Mouse (Mus musculus): ENCODE measurements around the gene Fam171a1. TPM values are rescaled to one million over a fixed set of nuclear protein-coding genes. Genes with fewer than 3 reads are reported as not detected.
A peak's percentile ranks its signal among the peaks of the same experiment; 100 is the strongest.

Fam171a1 gene
- polyA plus RNA-seq, 1 experiment from 2014 or later, result 7.6 TPM

DNA sequence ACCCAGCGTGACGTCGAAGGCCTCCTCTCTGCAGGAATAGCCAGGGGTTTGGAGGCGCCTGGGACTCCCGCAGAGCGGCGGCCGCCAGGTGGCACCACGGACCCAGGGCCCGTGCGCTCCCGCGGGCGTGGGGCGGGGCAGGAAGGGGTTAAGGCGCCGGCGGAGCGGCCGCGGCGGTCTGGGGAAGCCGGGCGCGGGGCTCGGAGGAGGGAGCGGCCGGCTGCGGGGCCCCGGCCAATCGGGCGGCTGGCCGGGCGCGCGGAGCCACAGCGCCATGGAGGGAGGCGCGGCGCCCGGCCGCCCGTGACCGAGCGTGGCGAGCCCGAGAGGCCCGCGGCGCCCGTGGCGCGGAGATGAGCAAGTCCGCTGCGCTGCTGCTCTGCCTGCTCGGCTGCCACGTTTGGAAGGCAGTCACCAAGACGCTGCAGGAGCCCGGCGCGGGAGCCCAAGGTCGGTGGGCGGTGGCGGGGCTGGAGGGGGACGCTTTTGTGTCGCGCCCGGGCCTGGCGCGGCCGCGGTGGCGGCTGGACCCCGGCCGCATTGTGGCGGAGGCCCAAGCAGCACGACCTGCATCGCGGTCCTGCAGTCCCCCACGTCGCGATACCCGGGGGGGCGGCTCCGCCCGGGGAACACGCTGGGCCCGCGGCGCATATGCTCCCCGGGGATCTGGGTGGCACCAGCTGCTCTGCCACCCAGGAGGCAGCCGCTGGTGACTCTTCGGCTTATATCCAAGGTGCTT is 4.3 kb downstream of the Fam171a1 start:
- H3K4me3 ChIP-seq, result peak overlapping the region; percentile 68
- 0 out of 2 replicates have a peak, but pooled peaks cover 4% of the 10 kb centered on the region for H3K4me1 ChIP-seq
- peak overlapping the region; percentile 17; the same call in 1 of the 2 replicates for H3K27ac ChIP-seq
- no peaks in the 10 kb centered on the region for H3K36me3 ChIP-seq
- H3K4me2 ChIP-seq, result peak overlapping the region; percentile 81
- no peaks in the 10 kb centered on the region for H3K9me3 ChIP-seq (replicated peaks)
- WGBS (ENCODE audit: insufficient replicate concordance), result 3% methylated on average over 90 of the region's 93 CpGs
- ATAC-seq, result peak; percentile 82
- H3K9ac ChIP-seq, result peak overlapping the region; percentile 60
- peaks cover 24% of the 10 kb centered on the region for H3K27me3 ChIP-seq (replicated peaks)

DNA sequence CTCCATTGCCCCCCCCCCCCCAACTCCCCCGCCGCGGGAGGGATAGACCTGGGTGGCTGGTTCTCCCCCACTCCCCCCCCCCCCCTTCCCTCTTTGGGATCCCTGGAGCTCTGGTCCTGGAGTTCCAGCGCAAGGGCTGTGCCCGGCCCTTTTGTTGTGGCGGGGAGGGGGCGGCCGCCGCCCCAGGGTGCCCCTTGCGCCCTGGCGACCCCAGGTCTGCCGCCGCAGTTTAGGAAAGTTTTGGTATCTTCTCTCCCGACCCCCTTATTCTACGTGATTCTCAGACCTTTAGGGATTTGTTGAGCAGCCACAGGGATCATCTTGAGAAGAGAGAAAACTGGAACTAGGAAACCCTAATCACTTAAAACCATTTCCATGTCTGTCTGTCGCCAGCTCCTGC is 4.9 kb downstream of the Fam171a1 start:
- H3K4me2 ChIP-seq, result peak overlapping the region; percentile 81
- 0 out of 2 replicates have a peak overlapping the region, but pooled peaks have one; percentile 17 for H3K27ac ChIP-seq
- H3K36me3 ChIP-seq, result no peaks in the 10 kb centered on the region
- peak; percentile 26; the same call in 1 of the 2 replicates for ATAC-seq
- 0 out of 2 replicates have a peak, but pooled peaks cover 4% of the 10 kb centered on the region for H3K4me1 ChIP-seq
- peaks cover 24% of the 10 kb centered on the region for H3K27me3 ChIP-seq (replicated peaks)
- WGBS (ENCODE audit: insufficient replicate concordance), result under 1% methylated on average over 13 of the region's 16 CpGs
- H3K9ac ChIP-seq, result peak overlapping the region; percentile 60
- no peaks in the 10 kb centered on the region for H3K9me3 ChIP-seq (replicated peaks)
- H3K4me3 ChIP-seq, result peak overlapping the region; percentile 68

DNA sequence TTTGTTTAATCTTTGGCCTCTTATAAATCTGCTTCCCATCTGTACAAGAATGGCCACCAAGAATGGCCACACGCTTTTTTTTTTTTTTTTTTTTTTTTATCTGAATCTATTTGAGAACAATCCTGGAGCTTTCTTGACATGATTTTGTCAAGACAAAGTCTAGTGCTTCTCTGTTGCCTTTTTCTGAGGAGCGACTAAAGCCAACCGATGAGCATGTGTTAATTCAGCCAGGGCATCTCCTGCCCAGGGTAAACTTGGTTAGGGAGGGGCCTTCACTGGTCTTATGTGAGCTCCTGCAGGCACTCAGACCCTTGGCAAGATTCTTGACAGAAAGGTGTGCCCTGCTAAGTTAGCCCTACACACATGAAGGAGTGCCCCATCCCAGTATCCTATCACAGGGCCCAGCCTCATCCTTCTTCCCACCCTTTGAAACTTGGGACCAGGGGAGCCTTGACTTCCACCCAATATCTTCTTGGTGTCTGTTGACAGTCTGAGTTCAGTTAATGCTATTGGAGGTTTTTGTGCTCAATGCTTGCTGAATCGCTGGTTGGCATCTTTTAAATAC is 5.4 kb downstream of the Fam171a1 start:
- H3K27me3 ChIP-seq (replicated peaks), result peaks cover 24% of the 10 kb centered on the region
- no peak for ATAC-seq
- H3K4me2 ChIP-seq, result peak overlapping the region; percentile 81
- no peak overlapping the region for H3K27ac ChIP-seq
- no peaks in the 10 kb centered on the region for H3K36me3 ChIP-seq
- 0 out of 2 replicates have a peak, but pooled peaks cover 4% of the 10 kb centered on the region for H3K4me1 ChIP-seq
- no peaks in the 10 kb centered on the region for H3K9me3 ChIP-seq (replicated peaks)
- H3K4me3 ChIP-seq, result peak overlapping the region; percentile 68
- H3K9ac ChIP-seq, result no peak overlapping the region
- 34% methylated on average over 4 of the region's 4 CpGs for WGBS (ENCODE audit: insufficient replicate concordance)

DNA sequence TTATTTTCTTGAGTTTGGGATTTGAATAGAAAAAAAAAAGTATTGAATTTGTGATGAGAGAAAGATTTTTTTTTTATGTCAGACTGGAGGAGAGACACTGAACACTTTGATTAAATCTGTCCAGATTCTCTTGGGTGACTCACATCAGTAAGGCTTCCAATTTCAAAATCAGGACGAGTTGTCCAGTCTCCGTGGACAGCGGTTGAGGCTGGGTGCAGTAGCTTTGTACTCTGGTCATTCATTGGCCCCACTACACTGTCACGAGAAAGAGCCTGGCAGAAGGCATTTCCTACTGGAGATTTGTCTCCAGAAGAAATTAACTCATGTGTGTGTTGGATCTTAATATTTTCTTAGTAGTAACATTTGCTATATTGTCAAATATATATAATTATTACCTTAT is 8.5 kb downstream of the Fam171a1 start:
- ATAC-seq, result no peak
- no peaks in the 10 kb centered on the region for H3K9me3 ChIP-seq (replicated peaks)
- no peak overlapping the region for H3K4me2 ChIP-seq
- no peaks in the 10 kb centered on the region for H3K36me3 ChIP-seq
- H3K4me1 ChIP-seq, result 0 out of 2 replicates have a peak, but pooled peaks cover 4% of the 10 kb centered on the region
- WGBS (ENCODE audit: insufficient replicate concordance), result 70% methylated on average over 4 of the region's 4 CpGs
- H3K4me3 ChIP-seq, result no peak overlapping the region
- H3K27ac ChIP-seq, result no peak overlapping the region
- peaks cover 22% of the 10 kb centered on the region for H3K27me3 ChIP-seq (replicated peaks)
- H3K9ac ChIP-seq, result no peak overlapping the region

DNA sequence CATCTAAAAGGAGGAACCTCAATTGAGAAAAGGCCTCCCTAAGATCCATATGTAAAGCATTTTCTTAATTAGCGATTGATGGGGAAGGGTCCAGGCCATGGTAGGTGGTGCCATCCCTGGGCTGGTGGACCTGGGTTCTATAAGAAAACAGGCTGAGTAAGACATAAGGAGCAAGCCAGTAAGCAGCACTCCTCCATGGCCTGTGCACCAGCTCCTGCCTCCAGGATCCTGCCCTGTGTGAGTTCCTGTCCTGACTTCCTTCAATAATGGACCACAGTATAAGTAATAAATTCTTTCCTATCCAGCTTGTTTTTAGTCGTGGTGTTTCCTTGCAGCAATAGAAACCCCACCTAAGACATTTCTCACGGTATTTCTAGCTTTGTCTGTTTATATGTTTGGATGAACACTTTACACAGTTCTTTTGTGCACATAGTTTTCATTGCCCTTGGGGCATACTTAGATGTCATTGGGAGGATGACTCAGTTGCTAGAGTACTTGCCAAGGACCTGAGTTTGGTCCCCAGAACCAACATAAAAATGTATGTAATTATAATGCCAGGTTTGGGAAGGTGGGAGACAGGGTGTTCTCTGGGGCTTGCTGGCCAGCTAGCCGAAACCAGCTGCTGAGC is 13.3 kb downstream of the Fam171a1 start:
- Histone ChIP-seq H3K36me3 (no peaks in the 10 kb centered on the region), H3K4me2 (no peak overlapping the region), H3K9ac (no peak overlapping the region), H3K4me1 (no peaks in the 10 kb centered on the region), H3K4me3 (no peak overlapping the region), H3K27me3 (replicated peaks) (no peaks in the 10 kb centered on the region), H3K27ac (no peak overlapping the region), H3K9me3 (replicated peaks) (no peaks in the 10 kb centered on the region)
- no peak for ATAC-seq
- WGBS (ENCODE audit: insufficient replicate concordance), result 61% methylated on average over 4 of the region's 4 CpGs

DNA sequence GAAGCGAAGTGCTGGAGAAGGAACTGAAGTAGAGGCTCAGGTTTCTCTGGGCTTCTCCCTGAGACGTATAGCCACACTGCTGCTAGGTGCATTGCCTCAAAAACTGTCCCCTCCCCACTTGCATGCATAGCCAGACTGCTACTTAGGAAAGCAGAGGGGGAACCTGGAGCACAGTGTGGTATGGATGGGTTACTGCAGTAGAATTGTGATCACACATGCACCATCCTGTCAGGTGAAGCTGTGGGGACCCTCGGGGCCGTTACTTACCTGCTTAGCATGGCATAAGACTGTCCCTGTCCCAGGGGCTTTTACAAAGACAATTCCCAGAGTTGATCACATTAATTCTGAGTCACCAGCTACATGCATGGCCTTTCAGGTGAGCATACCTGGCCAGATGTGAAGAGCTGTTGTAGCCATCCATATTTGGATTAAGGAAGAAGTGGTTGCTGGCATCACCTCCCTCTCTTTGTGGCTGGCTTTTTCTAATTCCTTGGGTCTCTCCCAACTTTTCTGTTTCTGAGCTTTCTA is 14.4 kb downstream of the Fam171a1 start:
- no peak overlapping the region for H3K9ac ChIP-seq
- ATAC-seq, result no peak
- no peaks in the 10 kb centered on the region for H3K27me3 ChIP-seq (replicated peaks)
- no peaks in the 10 kb centered on the region for H3K4me1 ChIP-seq
- 60% methylated on average over 4 of the region's 4 CpGs for WGBS (ENCODE audit: insufficient replicate concordance)
- no peak overlapping the region for H3K27ac ChIP-seq
- no peak overlapping the region for H3K4me3 ChIP-seq
- H3K9me3 ChIP-seq (replicated peaks), result no peaks in the 10 kb centered on the region
- no peak overlapping the region for H3K4me2 ChIP-seq
- H3K36me3 ChIP-seq, result no peaks in the 10 kb centered on the region

DNA sequence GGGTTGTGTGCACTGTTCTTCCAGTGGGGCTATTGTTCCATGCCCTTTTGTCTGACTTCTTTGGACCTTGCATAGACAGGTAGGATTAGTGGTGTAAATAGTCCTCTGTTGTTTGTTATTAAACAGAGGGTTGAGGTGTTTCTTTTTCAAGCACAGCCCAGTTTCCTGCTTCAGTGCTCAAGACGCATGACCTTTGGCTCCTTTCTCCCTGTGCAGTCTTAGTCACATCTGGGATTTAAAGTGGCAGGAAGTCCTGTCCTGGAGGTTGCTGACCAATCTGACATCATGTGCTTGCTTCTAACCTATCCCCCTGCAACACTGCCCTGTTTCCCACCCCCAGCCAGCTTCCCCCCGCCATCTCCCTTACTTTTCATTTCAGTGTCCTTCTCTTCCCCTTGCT is 14.9 kb downstream of the Fam171a1 start:
- no peak overlapping the region for H3K4me3 ChIP-seq
- no peaks in the 10 kb centered on the region for H3K4me1 ChIP-seq
- H3K36me3 ChIP-seq, result no peaks in the 10 kb centered on the region
- ATAC-seq, result no peak
- H3K9ac ChIP-seq, result no peak overlapping the region
- H3K9me3 ChIP-seq (replicated peaks), result no peaks in the 10 kb centered on the region
- 66% methylated on average over 2 of the region's 2 CpGs for WGBS (ENCODE audit: insufficient replicate concordance)
- no peak overlapping the region for H3K4me2 ChIP-seq
- no peaks in the 10 kb centered on the region for H3K27me3 ChIP-seq (replicated peaks)
- no peak overlapping the region for H3K27ac ChIP-seq

DNA sequence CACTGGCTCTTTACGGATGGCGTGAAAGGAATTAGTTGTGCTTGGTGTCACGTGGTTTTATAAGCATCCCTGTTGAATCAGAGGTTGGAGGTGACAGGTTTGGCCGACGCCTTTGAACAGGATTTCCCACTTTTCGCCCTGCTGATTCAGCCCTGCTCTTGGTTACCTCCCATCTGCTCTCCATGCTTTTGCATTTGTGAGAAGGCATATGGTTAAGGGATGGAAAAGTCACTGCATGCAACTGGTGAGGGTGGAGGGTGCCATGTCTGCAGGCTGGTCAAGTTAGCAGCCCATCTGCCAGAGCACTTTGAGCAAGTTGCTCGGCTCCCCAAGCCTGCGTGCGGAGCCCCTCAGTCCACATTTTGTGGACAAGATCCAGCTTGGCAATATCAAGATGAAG is 18.4 kb downstream of the Fam171a1 start:
- Histone ChIP-seq H3K4me3 (no peak overlapping the region), H3K4me2 (no peak overlapping the region), H3K27ac (no peak overlapping the region), H3K9me3 (replicated peaks) (no peaks in the 10 kb centered on the region), H3K27me3 (replicated peaks) (no peaks in the 10 kb centered on the region), H3K4me1 (0 out of 2 replicates have a peak, but pooled peaks cover 5% of the 10 kb centered on the region), H3K36me3 (no peaks in the 10 kb centered on the region), H3K9ac (no peak overlapping the region)
- no peak for ATAC-seq
- 72% methylated on average over 9 of the region's 9 CpGs for WGBS (ENCODE audit: insufficient replicate concordance)

DNA sequence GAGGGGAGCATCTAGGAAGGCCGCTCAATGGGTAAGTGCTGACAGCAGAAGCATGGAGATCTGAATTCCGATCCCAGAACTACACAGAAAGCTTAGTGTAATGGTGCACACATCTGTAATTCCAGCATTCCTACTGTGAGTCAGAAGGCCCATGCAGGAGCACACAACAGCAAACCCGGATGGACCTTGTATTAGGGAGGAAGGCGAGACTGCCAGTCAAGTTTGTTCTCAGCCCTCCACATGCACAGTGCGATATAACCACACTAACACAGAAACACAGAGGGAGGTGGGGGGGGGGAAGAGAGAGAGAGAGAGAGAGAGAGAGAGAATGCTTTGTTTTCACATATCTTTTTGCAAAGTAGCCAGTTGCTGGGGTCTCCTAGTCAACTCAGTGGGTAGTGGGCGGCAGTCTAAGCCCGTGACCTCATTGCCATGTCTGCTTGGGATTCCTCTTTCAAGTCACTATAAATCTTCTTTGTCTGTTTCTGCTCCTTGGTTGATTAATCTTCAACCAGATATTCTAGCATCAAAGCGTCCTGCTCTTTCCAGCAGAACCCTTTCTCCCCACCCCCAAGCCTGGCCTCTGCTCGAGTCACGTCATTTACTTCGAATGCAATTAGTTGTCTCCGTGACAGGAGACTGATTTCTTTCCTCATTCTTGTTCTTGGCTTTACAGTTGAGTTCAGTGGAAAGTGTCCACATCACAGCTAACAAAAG is 20.7 kb downstream of the Fam171a1 start:
- H3K27me3 ChIP-seq (replicated peaks), result no peaks in the 10 kb centered on the region
- no peak overlapping the region for H3K9ac ChIP-seq
- H3K36me3 ChIP-seq, result no peaks in the 10 kb centered on the region
- 65% methylated on average over 12 of the region's 12 CpGs for WGBS (ENCODE audit: insufficient replicate concordance)
- no peak for ATAC-seq
- H3K4me1 ChIP-seq, result peaks cover 8% of the 10 kb centered on the region; the same call in 1 of the 2 replicates
- no peak overlapping the region for H3K4me2 ChIP-seq
- no peak overlapping the region for H3K4me3 ChIP-seq
- no peaks in the 10 kb centered on the region for H3K9me3 ChIP-seq (replicated peaks)
- no peak overlapping the region for H3K27ac ChIP-seq

DNA sequence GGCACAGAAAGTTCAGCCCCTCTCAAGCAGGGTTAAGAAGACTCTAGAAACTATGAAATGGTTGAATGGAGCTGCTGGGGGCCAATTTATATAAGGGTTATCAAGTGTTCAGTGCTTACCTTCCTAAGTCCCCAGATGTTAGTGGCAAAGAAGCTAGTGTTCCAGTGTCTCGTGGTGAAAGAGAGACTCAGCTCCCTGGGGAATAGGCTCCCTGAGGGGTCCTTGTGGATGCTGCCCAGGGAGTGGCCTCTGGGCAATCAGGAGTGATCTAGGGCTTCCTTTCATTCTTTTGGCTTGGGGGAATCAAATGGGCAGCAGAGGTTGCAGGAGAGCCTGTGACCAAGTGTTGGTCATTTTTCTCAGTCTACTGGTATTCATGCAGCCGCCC is 21.3 kb downstream of the Fam171a1 start:
- Histone ChIP-seq H3K36me3 (no peaks in the 10 kb centered on the region), H3K27ac (no peak overlapping the region), H3K9ac (no peak overlapping the region), H3K4me3 (no peak overlapping the region), H3K27me3 (replicated peaks) (no peaks in the 10 kb centered on the region), H3K9me3 (replicated peaks) (no peaks in the 10 kb centered on the region), H3K4me1 (peaks cover 8% of the 10 kb centered on the region; the same call in 1 of the 2 replicates), H3K4me2 (no peak overlapping the region)
- WGBS (ENCODE audit: insufficient replicate concordance), result 52% methylated on average over 2 of the region's 2 CpGs
- no peak for ATAC-seq

DNA sequence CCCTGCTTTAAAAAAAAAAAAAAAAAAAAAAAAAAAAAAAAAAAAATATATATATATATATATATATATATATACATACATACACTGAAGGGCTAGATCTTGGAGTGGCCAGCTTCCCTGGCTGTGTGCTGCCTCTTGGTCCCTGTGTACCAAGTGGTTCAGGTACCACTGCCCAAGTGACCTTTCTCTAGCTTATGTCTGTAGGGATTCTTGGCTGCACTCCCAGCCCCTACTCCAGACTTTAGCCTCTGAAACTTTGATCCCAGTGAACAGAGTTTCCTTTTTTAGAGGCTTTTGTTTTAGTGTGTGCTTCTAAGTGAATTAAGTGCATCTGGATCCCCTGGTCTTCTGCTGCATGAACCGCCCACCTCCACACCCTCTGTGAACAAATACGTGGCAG is 24.3 kb downstream of the Fam171a1 start:
- no peak for ATAC-seq
- Histone ChIP-seq H3K27ac (no peak overlapping the region), H3K27me3 (replicated peaks) (no peaks in the 10 kb centered on the region), H3K4me3 (no peak overlapping the region), H3K4me1 (peaks cover 10% of the 10 kb centered on the region; the same call in 1 of the 2 replicates), H3K9ac (no peak overlapping the region), H3K36me3 (no peaks in the 10 kb centered on the region), H3K9me3 (replicated peaks) (no peaks in the 10 kb centered on the region), H3K4me2 (no peak overlapping the region)
- WGBS (ENCODE audit: insufficient replicate concordance), result 72% methylated on average over 2 of the region's 2 CpGs
